Mouse (Mus musculus) small intestine, adult 2 months (tissue): ENCODE measurements around the gene Olfr689. TPM values are rescaled to one million over a fixed set of nuclear protein-coding genes. Genes with fewer than 3 reads are reported as not detected.
"Not testable (repeated sequence)": the region's sequence is repeated elsewhere in the genome, so short reads cannot be mapped to it uniquely, and the experiment has no call there.

ENCODE experiments used
- H3K27ac ChIP-seq: fragments of 200-500 bp; 2 replicates; pipeline ENCODE4 v1.5.1; 2012; ENCODE audit warnings: low read depth, low read length, control low read depth, inconsistent platforms; ENCODE audit not compliant: insufficient read depth
- H3K27me3 ChIP-seq: fragments of 200-500 bp; 2 replicates; pipeline ENCODE4 v1.6.1; 2012; ENCODE audit warnings: mild to moderate bottlenecking, moderate library complexity, low read length, inconsistent platforms; ENCODE audit not compliant: control insufficient read depth, insufficient read depth
- H3K36me3 ChIP-seq: fragments of 200-500 bp; 2 replicates; pipeline ENCODE4 v1.6.1; 2012; ENCODE audit warnings: mild to moderate bottlenecking, low read length, control low read depth, inconsistent platforms; ENCODE audit not compliant: control insufficient read depth, insufficient read depth
- H3K4me1 ChIP-seq: fragments of 200-500 bp; 2 replicates; pipeline ENCODE4 v1.6.1; 2012; ENCODE audit warnings: low read length, inconsistent platforms, mixed read lengths; ENCODE audit not compliant: control insufficient read depth, insufficient read depth, insufficient read length
- H3K4me3 ChIP-seq: fragments of 200-500 bp; 2 replicates; pipeline ENCODE4 v1.5.1; 2012; ENCODE audit warnings: low read depth, mild to moderate bottlenecking, control low read depth, inconsistent platforms, low read length, moderate library complexity
- CTCF ChIP-seq: fragments of 200-500 bp; IDR thresholded peaks from 2 replicates; pipeline ENCODE4 v1.5.1; 2012; ENCODE audit warnings: low read depth, mild to moderate bottlenecking, control low read depth, inconsistent platforms, low read length, moderate library complexity, mixed read lengths; ENCODE audit not compliant: insufficient replicate concordance, insufficient read length; ENCODE audit errors: extremely low read depth
- POLR2A ChIP-seq: fragments of 200-500 bp; IDR thresholded peaks from 2 replicates; pipeline ENCODE4 v1.6.1; 2012; ENCODE audit warnings: low read depth, mild to moderate bottlenecking, control low read depth, inconsistent platforms, low read length, moderate library complexity
- WGBS: fragments of 180-500 bp; shearing (Covaris S2); methylation state at CpG from one replicate; pipeline ENCODE4 v1.1.7; 2018; 5-methylcytosine and 5-hydroxymethylcytosine counted together
- polyA plus RNA-seq: library from polyadenylated mRNA; depleted of rRNA; stranded (reverse); fragments of >200 nt; gene quantifications from 2 replicates; pipeline ENCODE4 v1.2.3, GENCODE M21; 2012; rRNA removed

Gene Olfr689
- polyA plus RNA-seq: not detected in 2 replicates

GRCm38 (mm10) chr7:105310865-105311264 is at the start of gene Olfr689:
Olfr689 (plus strand) TSS chr7:105311165.
- Histone ChIP-seq H3K27ac (no peak within 1 kb of the TSS), H3K27me3 (no peaks in the 10 kb centered on the region)
- 65% methylated on average over 1 of the region's 1 CpGs for WGBS

GRCm38 (mm10) chr7:105272426-105272825 is 38.5 kb upstream of the Olfr689 start:
- H3K27ac ChIP-seq: no peak overlapping the region
- no peak overlapping the region for H3K4me3 ChIP-seq
- H3K36me3 ChIP-seq: no peaks in the 10 kb centered on the region
- TF ChIP-seq CTCF: no peak
- no peak for TF ChIP-seq POLR2A
- no peaks in the 10 kb centered on the region for H3K4me1 ChIP-seq
- H3K27me3 ChIP-seq: no peaks in the 10 kb centered on the region
- 75% methylated on average over 7 of the region's 7 CpGs for WGBS

More at GRCm38 (mm10) chr7:105310865-105311264, at the start of gene Olfr689:
- Histone ChIP-seq H3K4me1 (no peaks in the 10 kb centered on the region), H3K36me3 (no peaks in the 10 kb centered on the region), H3K4me3 (no peak within 1 kb of the TSS)
- TF ChIP-seq POLR2A (no peak), CTCF (no peak)

- Histone ChIP-seq H3K4me3 (no peak within 1 kb of the TSS), H3K4me1 (no peaks in the 10 kb centered on the region), H3K27ac (no peak within 1 kb of the TSS), H3K27me3 (no peaks in the 10 kb centered on the region), H3K36me3 (no peaks in the 10 kb centered on the region)
- TF ChIP-seq CTCF (no peak), POLR2A (no peak)
- 80% methylated on average over 6 of the region's 6 CpGs for WGBS
Measured at GRCm38 (mm10) chr7:105287795-105288194, 23.2 kb upstream of the Olfr689 start, which contains the start of gene Olfr688. Olfr688 (plus strand) TSS chr7:105288095.

- H3K27me3 ChIP-seq: no peaks in the 10 kb centered on the region
- TF ChIP-seq POLR2A: no peak
- no peak for TF ChIP-seq CTCF
- no peaks in the 10 kb centered on the region for H3K4me1 ChIP-seq
- H3K36me3 ChIP-seq: no peaks in the 10 kb centered on the region
- no peak overlapping the region for H3K4me3 ChIP-seq
- no peak overlapping the region for H3K27ac ChIP-seq
Measured at GRCm38 (mm10) chr7:105290051-105290450, 20.9 kb upstream of the Olfr689 start.

GRCm38 (mm10) chr7:105325302-105325701 is 14.3 kb downstream of the Olfr689 start:
- Histone ChIP-seq H3K4me3 (no peak overlapping the region), H3K27me3 (no peaks in the 10 kb centered on the region; the same call in 1 of the 2 replicates), H3K27ac (no peak overlapping the region), H3K4me1 (no peaks in the 10 kb centered on the region), H3K36me3 (no peaks in the 10 kb centered on the region)
- no peak for TF ChIP-seq POLR2A
- no peak for TF ChIP-seq CTCF
- 70% methylated on average over 2 of the region's 2 CpGs for WGBS

- no peaks in the 10 kb centered on the region for H3K27me3 ChIP-seq
- H3K36me3 ChIP-seq: no peaks in the 10 kb centered on the region
- no peaks in the 10 kb centered on the region for H3K4me1 ChIP-seq
- no peak within 1 kb of the TSS for H3K4me3 ChIP-seq
- H3K27ac ChIP-seq: no peak within 1 kb of the TSS
- 73% methylated on average over 1 of the region's 1 CpGs for WGBS
- no peak for TF ChIP-seq CTCF
- no peak for TF ChIP-seq POLR2A
Measured at GRCm38 (mm10) chr7:105334004-105334403, 23.0 kb downstream of the Olfr689 start, which contains the start of gene Olfr690. Olfr690 (minus strand) TSS chr7:105334104.

GRCm38 (mm10) chr7:105342170-105342569 is 31.2 kb downstream of the Olfr689 start, which contains the start of gene Olfr691:
Olfr691 (minus strand) TSS chr7:105342270.
- Histone ChIP-seq H3K36me3 (no peaks in the 10 kb centered on the region), H3K4me3 (no peak within 1 kb of the TSS), H3K27ac (no peak within 1 kb of the TSS), H3K27me3 (no peaks in the 10 kb centered on the region), H3K4me1 (no peaks in the 10 kb centered on the region)
- TF ChIP-seq POLR2A (no peak), CTCF (no peak)
- WGBS: 43% methylated on average over 1 of the region's 1 CpGs

- no peaks in the 10 kb centered on the region for H3K4me1 ChIP-seq
- no peak overlapping the region for H3K4me3 ChIP-seq
- no peak for TF ChIP-seq POLR2A
- no peaks in the 10 kb centered on the region for H3K27me3 ChIP-seq
- WGBS: 79% methylated on average over 2 of the region's 2 CpGs
- H3K27ac ChIP-seq: no peak overlapping the region
- H3K36me3 ChIP-seq: no peaks in the 10 kb centered on the region
Measured at GRCm38 (mm10) chr7:105342752-105343151, 31.8 kb downstream of the Olfr689 start.

- not testable (repeated sequence) for H3K27ac ChIP-seq, H3K4me3 ChIP-seq, H3K27me3 ChIP-seq, H3K36me3 ChIP-seq, H3K4me1 ChIP-seq
- WGBS: no CpG with 5 or more reads among the region's 5 CpGs
Measured at GRCm38 (mm10) chr7:105356064-105356463, 45.1 kb downstream of the Olfr689 start.

- H3K27me3 ChIP-seq, H3K36me3 ChIP-seq, H3K4me3 ChIP-seq, H3K27ac ChIP-seq, H3K4me1 ChIP-seq: not testable (repeated sequence)
- 90% methylated on average over 1 of the region's 2 CpGs for WGBS
Measured at GRCm38 (mm10) chr7:105356487-105356886, 45.5 kb downstream of the Olfr689 start.
